Mouse (Mus musculus) monocyte, adult 5-6 weeks (primary cell): Measurements from ENCODE around the gene Mapk1. TPM values are rescaled to one million over a fixed set of nuclear protein-coding genes. Genes with fewer than 3 reads are reported as not detected.
"Not testable (repeated sequence)": the region's sequence is repeated elsewhere in the genome, so short reads cannot be mapped to it uniquely, and the experiment has no call there.

Experiments used
- ATAC-seq: fragments of 153-309, 156-312 bp; replicated peaks from 2 replicates; pipeline ENCODE4 v1.8.0; 2017; ENCODE audit warnings: mild to moderate bottlenecking; ENCODE audit not compliant: low TSS enrichment, insufficient number of reproducible peaks, severe bottlenecking, poor library complexity, low FRiP score
- total RNA-seq: library from RNA; stranded (forward); fragments of 200-1000, 200-491, 200-594 nt; gene quantifications from 3 replicates; pipeline ENCODE4 v1.2.3, GENCODE M21; 2017

Mapk1 gene
- total RNA-seq = 110 to 148 TPM (median 121 TPM) in 3 replicates

DNA sequence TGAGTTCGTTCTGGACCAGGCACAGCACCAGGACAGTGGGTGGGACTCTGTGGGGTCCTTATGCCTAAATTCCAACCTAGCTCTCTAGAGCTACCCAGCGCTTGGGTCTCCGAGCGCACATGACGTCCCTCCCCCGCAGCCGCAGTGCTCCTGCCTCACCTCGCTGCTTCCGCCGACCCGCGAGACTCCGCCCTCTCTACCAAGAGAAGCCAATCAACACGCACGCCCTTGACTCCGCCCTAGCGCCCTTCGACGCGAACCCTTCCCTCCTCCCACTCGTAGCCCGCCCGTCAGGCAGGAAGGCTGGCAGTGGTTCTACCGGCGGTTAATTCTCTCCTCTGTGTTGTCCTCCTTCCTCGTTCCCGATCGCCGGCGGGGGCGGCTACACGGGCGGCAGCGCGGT is at the start of gene Mapk1:
Gene Mapk1 (plus strand): TSS at position 252 of the 403 bp plus-strand sequence.
- peak; percentile 100 for ATAC-seq

GRCm38 (mm10) chr16:16939543-16939942 is 43.6 kb upstream of the Mapk1 start:
- no peak for ATAC-seq

GRCm38 (mm10) chr16:16941078-16941477 is 42.1 kb upstream of the Mapk1 start:
- no peak for ATAC-seq

DNA sequence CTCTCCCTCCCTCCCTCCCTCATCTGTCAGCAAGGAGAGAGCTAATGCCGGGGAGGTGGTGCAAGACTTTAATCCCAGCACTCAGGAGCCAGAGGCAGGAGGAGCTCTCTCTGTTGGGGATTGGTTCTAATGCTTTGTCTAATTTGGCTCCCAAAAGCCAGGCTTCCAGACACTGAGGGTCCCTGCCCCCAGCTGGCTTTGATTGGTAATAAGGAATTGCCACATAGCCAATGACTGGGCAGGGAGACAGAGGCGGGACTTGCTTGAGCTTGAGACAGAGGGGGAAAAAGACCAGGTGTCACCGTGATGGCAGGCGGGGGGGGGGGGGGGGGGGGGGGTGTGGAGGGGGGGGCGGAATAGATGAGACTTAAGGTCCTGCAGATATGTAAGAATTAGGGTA is 24.6 kb upstream of the Mapk1 start:
- no peak for ATAC-seq

DNA sequence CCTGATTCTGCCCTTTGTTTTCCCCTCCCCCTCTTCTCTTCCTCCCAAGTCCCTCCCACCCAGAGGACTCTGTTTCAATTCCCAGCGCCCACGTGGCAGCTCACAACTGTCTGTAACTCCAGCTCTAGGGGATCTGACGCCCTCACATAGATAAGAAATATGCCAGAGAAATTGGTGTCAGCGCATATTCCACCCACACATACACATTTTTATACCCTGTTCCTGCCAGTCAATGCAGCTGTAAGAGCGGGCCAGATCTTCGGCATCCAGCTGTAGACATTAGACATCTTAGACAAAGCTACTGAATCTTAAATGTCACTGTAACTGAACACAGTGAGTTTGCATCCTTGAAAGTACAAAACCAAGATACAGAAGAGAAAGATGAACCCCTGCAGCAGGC is 23.3 kb upstream of the Mapk1 start:
- ATAC-seq = no peak

GRCm38 (mm10) chr16:16965149-16965548 is 18.0 kb upstream of the Mapk1 start:
- no peak for ATAC-seq

DNA sequence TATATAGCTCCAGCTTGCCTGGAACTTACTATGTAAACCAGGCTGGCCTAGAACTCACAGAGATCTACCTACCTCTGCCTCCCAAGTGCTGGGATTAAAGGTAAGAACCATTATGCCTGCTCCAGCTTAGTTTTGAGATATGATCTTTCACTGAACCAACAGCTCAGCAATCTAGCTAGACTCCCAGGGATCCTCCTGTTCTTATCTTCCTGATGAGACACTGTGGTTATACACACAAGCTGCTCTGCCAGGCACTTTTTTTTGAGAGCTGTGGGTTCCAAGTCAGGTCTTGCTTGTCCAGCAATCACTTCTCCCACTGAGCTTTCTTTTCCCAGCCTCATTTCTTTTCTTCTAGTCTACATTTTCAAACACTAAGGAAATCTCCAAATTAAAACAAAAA is 16.9 kb upstream of the Mapk1 start:
- ATAC-seq = no peak

DNA sequence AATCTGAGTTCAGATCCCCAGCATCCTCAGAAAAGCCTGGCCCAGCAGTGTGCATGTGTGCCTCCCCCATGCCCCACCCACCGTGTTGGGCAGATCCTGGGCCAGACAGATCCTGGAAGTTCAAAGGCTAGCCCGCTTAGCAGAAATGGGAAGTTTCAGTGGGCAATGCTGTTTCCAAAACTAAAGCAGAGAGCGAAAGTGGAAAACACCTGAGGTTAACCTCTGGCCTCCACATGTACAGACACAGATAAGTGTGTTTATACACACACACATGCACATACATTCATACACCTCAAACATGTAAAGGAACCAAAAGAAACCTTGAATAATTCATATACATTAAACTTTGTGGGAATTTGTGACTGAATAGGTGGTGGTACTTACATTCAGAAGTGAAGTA is 5.1 kb upstream of the Mapk1 start:
- ATAC-seq = no peak

DNA sequence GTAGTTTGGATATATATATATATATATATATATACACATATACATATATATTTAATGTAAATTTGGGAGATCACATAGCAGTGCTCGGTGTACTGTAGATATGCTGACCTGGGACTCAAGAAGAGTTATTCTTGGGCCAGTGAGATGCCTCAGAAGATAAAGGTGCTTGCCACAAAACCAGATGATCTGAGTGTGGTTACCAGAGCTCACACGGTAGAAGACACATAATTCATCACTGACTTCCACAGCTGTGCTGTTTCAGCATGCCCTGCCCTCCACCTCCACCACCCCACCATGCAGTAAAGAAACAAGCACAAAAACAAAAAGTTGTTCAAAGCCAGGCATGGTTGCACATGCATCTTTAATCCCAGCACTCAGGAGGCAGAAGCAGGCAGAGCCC is 4.4 kb upstream of the Mapk1 start:
- ATAC-seq = no peak

DNA sequence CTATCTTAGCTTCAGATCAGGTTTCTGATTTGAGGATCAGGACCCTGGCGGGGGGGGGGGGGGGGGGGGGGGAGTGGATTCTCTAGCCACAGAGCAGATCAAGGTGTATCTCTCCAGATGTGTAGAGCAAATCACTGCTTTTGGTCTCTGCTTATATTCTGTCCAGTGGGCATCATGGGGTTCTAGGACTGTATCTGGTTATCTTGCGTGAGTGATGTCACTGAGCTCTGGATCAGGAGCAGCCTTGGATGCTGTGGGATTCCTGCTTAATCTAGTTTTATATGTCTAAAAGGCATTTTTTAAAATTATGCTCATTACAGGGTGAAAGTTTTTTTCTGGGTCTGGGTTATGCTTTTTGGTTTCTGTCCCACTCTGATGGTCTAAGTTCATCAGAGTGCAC is 546 bp upstream of the Mapk1 start:
- ATAC-seq = no peak

GRCm38 (mm10) chr16:16983534-16984422 is 596 bp downstream of the Mapk1 start:
- ATAC-seq = 0 out of 2 replicates have a peak, but pooled peaks have one; percentile 16

DNA sequence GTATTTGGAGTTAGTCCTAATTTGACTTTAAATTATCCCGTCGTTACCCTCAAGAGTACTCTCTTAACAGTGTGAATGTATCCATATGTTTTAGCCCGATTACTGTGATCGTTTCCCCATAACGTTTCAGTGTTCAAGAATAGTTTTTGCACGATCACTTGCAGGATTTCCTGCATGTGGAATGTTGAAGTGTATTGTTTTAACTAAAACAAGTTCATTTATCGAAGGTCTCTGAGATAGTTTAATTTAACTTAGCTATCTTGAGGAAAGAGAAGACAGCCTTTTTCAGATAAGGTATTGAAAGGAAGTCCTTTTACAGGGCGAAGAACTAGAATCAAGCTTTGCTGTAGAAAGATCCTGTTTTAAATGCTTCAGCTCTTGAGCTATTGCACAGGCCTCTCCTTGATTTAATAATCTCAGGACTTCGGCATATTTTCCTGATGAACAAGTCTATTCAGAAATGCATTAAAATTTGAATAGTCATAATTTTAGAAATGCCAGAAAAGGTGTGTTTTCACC is 1.3 kb downstream of the Mapk1 start:
- ATAC-seq = no peak

DNA sequence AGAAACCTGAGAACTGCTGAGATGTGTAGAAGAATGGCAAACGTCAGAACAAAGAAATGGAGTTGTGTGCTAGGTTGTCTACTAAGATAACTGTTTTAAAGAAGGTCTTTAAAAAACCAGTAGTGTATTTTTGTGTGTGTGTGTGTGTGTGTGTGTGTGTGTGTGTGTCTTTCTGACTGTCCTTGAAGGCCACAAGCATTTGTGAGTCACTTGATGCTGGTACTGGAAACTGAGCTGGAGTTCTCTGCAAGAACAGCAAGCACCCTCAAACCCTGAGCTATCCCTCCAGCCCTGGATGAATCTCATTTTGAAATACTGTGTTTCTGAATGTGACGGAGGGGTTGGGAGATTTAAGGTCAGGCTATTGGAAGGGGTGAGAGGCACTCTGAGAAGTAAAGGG is 4.1 kb downstream of the Mapk1 start:
- ATAC-seq = no peak

DNA sequence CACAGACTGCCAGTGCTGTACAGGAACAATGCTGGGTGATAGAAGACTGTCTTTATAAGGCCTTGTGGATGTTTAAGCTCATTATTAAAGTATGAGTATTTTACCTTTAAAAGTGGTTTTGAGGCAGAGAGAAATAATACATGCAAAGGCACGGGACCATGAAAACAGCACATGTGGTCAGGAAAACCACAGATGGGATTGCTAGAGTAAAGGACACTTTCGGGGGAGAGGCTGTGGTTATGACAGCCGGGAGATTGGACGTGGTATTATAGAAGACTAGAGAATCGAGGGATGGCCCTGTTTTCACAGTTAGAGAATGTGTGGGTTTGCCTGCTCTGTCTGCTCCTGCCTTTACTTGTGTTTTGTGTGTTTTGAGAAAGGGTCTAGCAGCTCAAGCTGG is 5.7 kb downstream of the Mapk1 start:
- no peak for ATAC-seq

DNA sequence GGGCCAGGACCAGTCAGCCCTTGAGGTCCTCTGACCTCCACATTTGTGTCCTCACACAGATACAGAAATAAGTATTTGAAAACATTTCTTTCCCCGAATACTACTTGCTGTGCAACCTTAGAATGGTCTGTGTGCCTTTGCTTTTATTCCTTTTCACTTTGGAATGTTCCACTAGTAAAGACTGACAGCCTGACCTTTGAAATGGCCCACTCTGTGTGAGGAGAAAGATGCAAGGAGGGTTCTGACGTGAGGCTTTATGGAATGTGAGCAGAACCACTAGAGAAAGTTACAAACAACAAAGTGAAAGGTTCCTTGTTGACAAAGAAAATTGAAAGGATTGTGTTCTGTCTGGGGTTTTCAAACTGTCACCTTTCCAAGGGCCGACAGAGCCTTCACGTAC is 6.8 kb downstream of the Mapk1 start:
- no peak for ATAC-seq

DNA sequence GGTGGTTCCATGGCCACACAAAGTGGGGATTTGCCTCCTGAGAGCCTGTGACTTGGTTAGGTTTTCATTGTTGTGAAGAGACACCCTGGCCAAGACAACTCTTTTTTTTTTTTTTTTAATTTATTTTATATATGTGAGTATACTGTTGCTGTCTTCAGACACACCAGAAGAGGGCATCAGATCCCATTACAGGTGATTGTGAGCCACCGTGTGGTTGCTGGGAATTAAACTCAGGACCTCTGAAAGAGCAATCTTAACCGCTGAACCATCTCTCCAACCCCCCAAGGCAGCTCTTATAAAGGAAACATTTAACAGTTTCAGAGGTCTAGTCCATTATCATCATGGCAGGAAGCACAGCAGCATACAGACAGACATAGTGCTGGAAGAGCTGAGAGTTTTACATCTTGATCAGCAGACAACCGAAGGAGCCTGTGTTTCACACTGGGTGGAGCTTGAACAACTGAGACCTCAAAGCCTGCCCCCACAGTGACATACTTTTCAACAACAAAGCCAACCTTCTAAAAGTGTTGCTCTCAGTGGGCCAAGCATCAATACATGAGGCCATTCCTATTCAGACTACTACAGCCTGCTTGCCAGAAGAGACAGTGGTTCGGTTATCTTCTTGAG is 11.4 kb downstream of the Mapk1 start:
- no peak for ATAC-seq

DNA sequence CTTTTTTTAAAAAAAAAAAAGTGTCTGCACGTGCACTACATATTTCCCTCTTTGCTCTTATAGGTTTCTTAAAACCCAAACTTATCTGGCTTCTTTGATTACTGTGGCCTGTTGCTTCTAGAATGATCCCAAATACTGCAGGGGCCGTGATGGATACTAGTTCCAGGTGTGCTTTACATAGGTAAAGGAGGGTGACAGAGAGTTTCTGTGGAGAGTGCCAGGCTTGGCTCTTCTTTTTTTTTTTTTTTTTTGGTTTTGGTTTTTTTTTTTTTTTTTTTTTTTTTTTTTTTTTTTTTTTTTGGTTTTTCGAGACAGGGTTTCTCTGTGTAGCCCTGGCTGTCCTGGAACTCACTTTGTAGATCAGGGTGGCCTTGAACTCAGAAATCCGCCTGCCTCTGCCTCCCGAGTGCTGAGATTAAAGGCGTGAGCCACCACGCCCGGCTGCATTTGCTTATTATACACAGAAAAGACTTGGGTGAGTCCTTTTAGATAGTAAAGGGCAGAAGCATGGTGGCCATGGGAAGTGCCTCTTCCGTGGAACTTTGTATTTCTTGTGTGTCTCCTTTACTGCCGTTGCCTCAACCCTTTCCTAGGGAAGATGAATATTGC is 13.0 kb downstream of the Mapk1 start:
- ATAC-seq = not testable (repeated sequence)

DNA sequence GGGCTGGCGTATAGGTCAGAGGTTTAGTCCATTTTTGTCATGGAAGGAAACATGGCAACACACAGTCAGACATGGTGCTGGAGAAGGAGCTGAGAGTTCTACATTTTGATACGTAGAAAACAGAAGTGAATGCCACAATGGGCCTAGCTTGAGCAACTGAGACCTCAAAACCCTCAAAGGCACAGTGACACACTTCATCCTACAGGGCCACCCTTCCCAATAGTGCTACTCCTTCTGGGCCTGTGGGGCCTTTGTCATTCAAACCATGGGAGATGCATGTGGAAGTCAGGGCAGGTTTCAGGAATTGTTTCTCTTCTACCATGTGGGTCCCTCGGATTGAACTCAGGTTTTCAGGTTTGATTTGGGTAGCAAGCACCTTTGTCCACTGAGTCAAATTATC is 17.9 kb downstream of the Mapk1 start:
- ATAC-seq = 0 out of 2 replicates have a peak, but pooled peaks have one; percentile 50

DNA sequence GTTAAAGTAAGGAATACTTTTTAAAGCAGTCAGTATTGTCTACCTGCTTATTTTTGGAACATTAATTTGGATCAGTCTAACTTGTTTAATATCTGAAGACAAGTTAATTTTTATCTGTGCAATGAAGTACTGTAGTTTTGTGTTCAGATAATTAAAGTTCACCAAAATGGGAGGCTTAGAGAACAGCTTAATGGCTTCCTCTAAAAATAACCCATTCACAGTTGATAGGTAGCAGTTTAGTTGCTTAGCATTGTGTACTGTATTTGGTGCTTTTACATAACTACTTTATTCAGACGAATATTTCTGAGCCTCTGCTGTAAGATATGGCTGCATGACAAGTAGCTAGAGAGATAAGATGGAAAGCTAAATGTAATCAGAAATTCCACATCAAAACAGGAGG is 23.9 kb downstream of the Mapk1 start:
- ATAC-seq = no peak

- ATAC-seq = no peak
Measured at GRCm38 (mm10) chr16:17010036-17010435, 26.9 kb downstream of the Mapk1 start.
